Mouse (Mus musculus): Measurements from ENCODE around the gene Mettl22.

DNA sequence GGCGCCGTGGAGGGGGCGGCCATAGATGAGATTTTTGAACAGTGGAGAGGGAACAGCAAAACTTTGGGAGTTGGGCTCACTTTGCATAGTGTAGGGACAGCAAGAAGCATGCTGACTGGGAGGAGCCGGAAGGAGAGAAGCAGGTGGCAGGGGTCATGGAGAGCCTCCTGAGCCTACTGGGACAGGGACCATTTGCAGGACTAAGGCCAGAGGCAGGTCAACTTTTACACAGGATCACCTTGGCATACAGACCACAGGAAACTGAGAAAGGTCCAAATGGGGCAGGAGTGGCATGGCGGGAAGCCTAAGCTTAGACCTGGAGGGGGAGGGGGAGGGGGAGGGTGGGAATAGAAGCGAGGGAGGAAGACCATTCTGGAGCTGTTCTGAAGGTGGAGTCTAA, 62.9 kb downstream of the Mettl22 start:
- no peak for TF ChIP-seq POLR2A (IDR thresholded peaks at IDR 0.05; ENCODE audit: control insufficient read depth, extremely low read depth, insufficient read depth, low read length, poor library complexity)
- no peak for TF ChIP-seq CTCF (IDR thresholded peaks at IDR 0.05; ENCODE audit: borderline replicate concordance, control insufficient read depth, extremely low read depth, insufficient read depth, low read length, poor library complexity)
